Mouse (Mus musculus) lung, postnatal 0 days (tissue): ENCODE measurements around the gene Usb1.

Experiments
- CTCF ChIP-seq: IDR thresholded peaks from 2 replicates; pipeline ENCODE4 v1.5.1; 2016; ENCODE audit warnings: antibody characterized with exemption, mild to moderate bottlenecking
- EP300 ChIP-seq: IDR thresholded peaks from 2 replicates; pipeline ENCODE4 v1.6.1; 2016; ENCODE audit warnings: antibody characterized with exemption, mild to moderate bottlenecking, control low read depth

DNA sequence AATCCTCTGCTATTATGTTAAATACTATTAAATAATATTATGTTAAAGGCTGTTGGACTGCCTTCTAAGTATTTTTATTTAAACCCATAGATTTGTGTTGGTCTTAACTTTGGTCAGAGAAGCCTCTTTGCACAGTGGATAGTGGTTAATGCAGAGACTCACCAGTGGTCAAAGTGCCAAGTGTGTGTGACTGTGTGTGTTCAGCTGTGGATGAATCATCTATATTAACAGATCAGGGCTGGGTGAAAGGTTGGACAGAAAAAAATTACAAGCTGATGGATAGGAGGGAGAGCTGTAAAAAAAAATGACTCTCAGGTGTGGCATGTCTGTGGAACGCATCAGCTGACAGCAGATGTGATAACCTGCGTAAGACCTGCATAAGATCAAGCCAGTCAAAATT lies 31.8 kb downstream of the Usb1 start:
- TF ChIP-seq CTCF (no peak), EP300 (no peak)
